Mouse (Mus musculus) myocyte (in vitro differentiated cells): ENCODE results near the gene Lzic. TPM values are rescaled to one million over a fixed set of nuclear protein-coding genes. Genes with fewer than 3 reads are reported as not detected.

Experiments used
- H3K27me3 ChIP-seq: one replicate; pipeline ENCODE4 v1.6.1; 2011; ENCODE audit not compliant: control insufficient read depth, insufficient read depth, insufficient read length
- H3K36me3 ChIP-seq: one replicate; pipeline ENCODE4 v1.6.1; 2011; ENCODE audit not compliant: control insufficient read depth, insufficient read depth
- H3K4me2 ChIP-seq: one replicate; pipeline ENCODE4 v1.6.1; 2011; ENCODE audit warnings: low read depth, control low read depth
- H3K4me3 ChIP-seq: one replicate; pipeline ENCODE4 v1.5.1; 2011; ENCODE audit warnings: mild to moderate bottlenecking, control low read depth, moderate library complexity
- H3K79me2 ChIP-seq: one replicate; pipeline ENCODE4 v1.6.1; 2011; ENCODE audit not compliant: control insufficient read depth, insufficient read depth
- H3ac ChIP-seq: one replicate; pipeline ENCODE4 v1.6.1; 2011; ENCODE audit not compliant: control insufficient read depth, insufficient read length
- CEBPB ChIP-seq: IDR thresholded peaks from 2 replicates; pipeline ENCODE4 v1.6.1; 2011; ENCODE audit warnings: mild to moderate bottlenecking, moderate library complexity; ENCODE audit not compliant: poor library complexity, insufficient read depth, severe bottlenecking
- E2F4 ChIP-seq: IDR thresholded peaks from one replicate; pipeline ENCODE4 v1.6.1; 2011; ENCODE audit warnings: mild to moderate bottlenecking, control low read depth, moderate library complexity; ENCODE audit not compliant: insufficient read depth
- MAX ChIP-seq: IDR thresholded peaks from one replicate; pipeline ENCODE4 v1.6.1; 2011; ENCODE audit warnings: low read depth, mild to moderate bottlenecking, control low read depth
- MYOD1 ChIP-seq, 3 experiments: IDR thresholded peaks; one replicate each; pipeline ENCODE4 v1.6.1; 2011; ENCODE audit warnings: control low read depth in 2 of 3, low read depth in 2 of 3, mild to moderate bottlenecking in 2 of 3, moderate library complexity in 1 of 3; ENCODE audit not compliant: insufficient read length in 2 of 3, control insufficient read depth in 1 of 3
- MYOG ChIP-seq, 3 experiments: IDR thresholded peaks; one replicate each; pipeline ENCODE4 v1.6.1; 2011; ENCODE audit warnings: control low read depth in 2 of 3, low read depth in 2 of 3, mild to moderate bottlenecking in 2 of 3; ENCODE audit not compliant: insufficient read length in 2 of 3, control insufficient read depth in 1 of 3, insufficient read depth in 1 of 3
- POLR2A ChIP-seq: IDR thresholded peaks from one replicate; pipeline ENCODE4 v1.6.1; 2011; ENCODE audit warnings: low read depth, mild to moderate bottlenecking, control low read depth, moderate library complexity; ENCODE audit not compliant: insufficient read length
- POLR2AphosphoS2 ChIP-seq: IDR thresholded peaks from one replicate; pipeline ENCODE4 v1.6.1; 2011; ENCODE audit warnings: low read depth, control low read depth; ENCODE audit not compliant: insufficient read length
- REST ChIP-seq: IDR thresholded peaks from one replicate; pipeline ENCODE4 v1.6.1; 2011; ENCODE audit warnings: mild to moderate bottlenecking, control low read depth, moderate library complexity; ENCODE audit not compliant: insufficient read depth, insufficient read length
- SRF ChIP-seq: IDR thresholded peaks from one replicate; pipeline ENCODE4 v1.6.1; 2011; ENCODE audit warnings: low read depth; ENCODE audit not compliant: control insufficient read depth, insufficient read length
- TCF12 ChIP-seq: IDR thresholded peaks from one replicate; pipeline ENCODE4 v1.6.1; 2011; ENCODE audit warnings: mild to moderate bottlenecking, control low read depth; ENCODE audit not compliant: poor library complexity, insufficient read depth, severe bottlenecking
- TCF3 ChIP-seq: IDR thresholded peaks from one replicate; pipeline ENCODE4 v1.6.1; 2011; ENCODE audit warnings: low read depth, control low read depth; ENCODE audit not compliant: insufficient read length
- USF1 ChIP-seq: IDR thresholded peaks from one replicate; pipeline ENCODE4 v1.6.1; 2011; ENCODE audit warnings: low read depth, mild to moderate bottlenecking, control low read depth, moderate library complexity
- polyA plus RNA-seq: library from polyadenylated mRNA; unstranded; fragments of >200 nt; fragmentation: generic; extraction: Trizol; gene quantifications from one replicate; pipeline ENCODE4 v1.2.1, GENCODE M21; 2012; ENCODE audit warnings: missing spikeins

The Lzic gene
- polyA plus RNA-seq, 1 experiment: 45.5 TPM

DNA sequence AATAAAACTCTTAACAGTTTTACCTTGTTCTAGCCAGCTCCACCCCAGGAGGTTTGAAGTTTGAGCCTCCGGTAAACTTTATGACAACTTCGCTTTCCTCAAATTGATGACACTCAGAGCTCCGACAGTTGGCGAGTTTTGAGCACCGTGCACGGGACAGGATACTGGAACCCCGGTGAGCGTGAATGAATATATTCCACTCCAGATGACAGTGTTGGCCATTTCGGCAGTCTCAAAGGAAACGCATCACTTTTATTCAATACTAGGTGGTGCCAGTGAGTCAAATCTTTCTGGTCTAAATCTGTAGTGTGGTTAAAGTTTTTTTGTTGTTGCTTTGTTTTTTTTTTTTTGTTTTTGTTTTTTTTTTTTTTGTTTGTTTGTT, 787 bp downstream of the Lzic start:
- H3ac ChIP-seq: peak overlapping the region; percentile 67
- TF ChIP-seq E2F4 (no peak), MYOG (IDR thresholded peaks at IDR 0.05; ENCODE audit: control insufficient read depth in 1 of 3, insufficient read depth in 1 of 3, insufficient read length in 2 of 3, low read depth in 2 of 3) (no peak), TCF3 (no peak), REST (no peak), TCF12 (no peak), MAX (no peak), SRF (no peak), USF1 (no peak), POLR2AphosphoS2 (no peak), MYOD1 (IDR thresholded peaks at IDR 0.05; ENCODE audit: control insufficient read depth in 1 of 3, insufficient read length in 2 of 3, low read depth in 2 of 3) (no peak)

GRCm38 (mm10) chr4:149487729-149488128, 2.7 kb downstream of the Lzic start:
- H3K27me3 ChIP-seq: no peaks in the 10 kb centered on the region
- peaks cover 36% of the 10 kb centered on the region for H3K79me2 ChIP-seq
- H3K4me2 ChIP-seq: peak overlapping the region; percentile 80
- peaks cover 21% of the 10 kb centered on the region for H3K36me3 ChIP-seq
- H3ac ChIP-seq: no peak overlapping the region
- TF ChIP-seq CEBPB: no peak
- peak; percentile 46 to 90 (median 85) for TF ChIP-seq MYOG (IDR thresholded peaks at IDR 0.05; ENCODE audit: control insufficient read depth in 1 of 3, insufficient read depth in 1 of 3, insufficient read length in 2 of 3, low read depth in 2 of 3)
- TF ChIP-seq TCF3: peak; percentile 53
- TF ChIP-seq REST: no peak
- no peak for TF ChIP-seq POLR2AphosphoS2
- TF ChIP-seq MYOD1 (IDR thresholded peaks at IDR 0.05; ENCODE audit: control insufficient read depth in 1 of 3, insufficient read length in 2 of 3, low read depth in 2 of 3): peak; percentile 65 to 90 (median 88)
- TF ChIP-seq E2F4: no peak
- peak overlapping the region; percentile 91 for H3K4me3 ChIP-seq

More for the DNA sequence above, 787 bp downstream of the Lzic start:
- no peaks in the 10 kb centered on the region for H3K27me3 ChIP-seq
- H3K4me3 ChIP-seq: peak overlapping the region; percentile 91
- peaks cover 36% of the 10 kb centered on the region for H3K79me2 ChIP-seq
- H3K4me2 ChIP-seq: peak overlapping the region; percentile 80
- peaks cover 18% of the 10 kb centered on the region for H3K36me3 ChIP-seq

GRCm38 (mm10) chr4:149489415-149490240, 4.6 kb downstream of the Lzic start:
- TF ChIP-seq POLR2AphosphoS2 (no peak), USF1 (no peak), MAX (no peak), TCF12 (no peak), SRF (no peak), CEBPB (no peak), TCF3 (no peak), E2F4 (no peak), MYOG (IDR thresholded peaks at IDR 0.05; ENCODE audit: control insufficient read depth in 1 of 3, insufficient read depth in 1 of 3, insufficient read length in 2 of 3, low read depth in 2 of 3) (no peak), REST (no peak), MYOD1 (IDR thresholded peaks at IDR 0.05; ENCODE audit: control insufficient read depth in 1 of 3, insufficient read length in 2 of 3, low read depth in 2 of 3) (no peak), POLR2A (no peak)
- Histone ChIP-seq H3K4me2 (no peak overlapping the region), H3K79me2 (peaks cover 17% of the 10 kb centered on the region), H3K36me3 (peaks cover 34% of the 10 kb centered on the region), H3K27me3 (no peaks in the 10 kb centered on the region), H3K4me3 (no peak overlapping the region), H3ac (no peak overlapping the region)

GRCm38 (mm10) chr4:149491151-149491550, 6.1 kb downstream of the Lzic start:
- Histone ChIP-seq H3ac (no peak overlapping the region), H3K4me2 (no peak overlapping the region), H3K27me3 (no peaks in the 10 kb centered on the region), H3K79me2 (peaks cover 7% of the 10 kb centered on the region), H3K4me3 (no peak overlapping the region), H3K36me3 (peaks cover 45% of the 10 kb centered on the region)
- TF ChIP-seq REST (no peak), E2F4 (no peak), POLR2A (no peak), TCF12 (no peak), POLR2AphosphoS2 (no peak), MYOG (IDR thresholded peaks at IDR 0.05; ENCODE audit: control insufficient read depth in 1 of 3, insufficient read depth in 1 of 3, insufficient read length in 2 of 3, low read depth in 2 of 3) (no peak), MAX (no peak), USF1 (no peak), SRF (no peak), CEBPB (no peak)
